Mouse (Mus musculus): Measurements from ENCODE around the gene Grcc10.

The Grcc10 gene

GRCm38 (mm10) chr6:124740888-124741761, at the start of gene Grcc10:
Gene Grcc10, minus strand, starts transcription at chr6:124741374.
- peak; percentile 88 for DNase-seq

GRCm38 (mm10) chr6:124790121-124790520, 48.9 kb upstream of the Grcc10 start:
- DNase-seq, result no peak

DNA sequence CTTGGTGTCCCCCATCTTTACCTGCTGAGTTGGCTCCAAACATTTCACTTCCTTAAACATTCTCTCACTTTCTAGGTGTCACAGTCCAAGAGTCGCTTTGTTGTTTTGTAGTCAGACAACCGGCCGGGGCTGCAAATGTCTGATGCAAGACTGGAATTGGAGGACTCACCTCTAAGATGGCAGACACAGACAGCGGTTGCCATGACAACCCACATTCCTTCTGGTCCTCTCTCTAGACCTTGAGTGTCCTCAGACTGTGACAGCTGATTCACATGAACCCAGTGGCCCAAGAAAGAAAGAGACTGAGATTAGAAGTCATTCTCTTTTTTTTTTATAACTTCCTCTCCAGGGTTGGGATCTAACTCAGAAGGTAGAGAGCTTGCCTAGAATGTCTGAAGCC, 48.3 kb upstream of the Grcc10 start:
- no peak for DNase-seq

DNA sequence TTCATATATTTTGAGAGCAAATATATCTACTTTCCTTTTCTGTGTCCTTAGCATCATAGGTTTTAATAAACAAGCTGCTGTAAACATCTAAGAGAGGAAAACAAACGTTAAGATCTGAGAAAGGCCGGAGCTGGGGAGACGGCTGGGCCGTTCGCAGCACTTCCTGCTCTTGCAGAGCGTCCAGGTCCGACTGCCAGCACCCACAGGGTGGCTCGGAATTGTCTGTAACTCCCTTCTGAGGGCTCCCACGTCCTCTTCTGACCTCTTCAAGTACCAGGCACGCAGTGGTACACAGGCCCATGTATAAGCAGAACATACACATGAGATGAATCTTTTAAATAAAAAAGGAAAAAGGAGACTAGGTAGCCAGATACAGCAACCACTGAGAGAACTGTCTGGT, 46.5 kb upstream of the Grcc10 start:
- no peak for DNase-seq

- DNase-seq, result no peak
Observed at GRCm38 (mm10) chr6:124786756-124787420, 45.7 kb upstream of the Grcc10 start.

- peak; percentile 70 for DNase-seq
Observed at GRCm38 (mm10) chr6:124782436-124782835, 41.3 kb upstream of the Grcc10 start.

DNA sequence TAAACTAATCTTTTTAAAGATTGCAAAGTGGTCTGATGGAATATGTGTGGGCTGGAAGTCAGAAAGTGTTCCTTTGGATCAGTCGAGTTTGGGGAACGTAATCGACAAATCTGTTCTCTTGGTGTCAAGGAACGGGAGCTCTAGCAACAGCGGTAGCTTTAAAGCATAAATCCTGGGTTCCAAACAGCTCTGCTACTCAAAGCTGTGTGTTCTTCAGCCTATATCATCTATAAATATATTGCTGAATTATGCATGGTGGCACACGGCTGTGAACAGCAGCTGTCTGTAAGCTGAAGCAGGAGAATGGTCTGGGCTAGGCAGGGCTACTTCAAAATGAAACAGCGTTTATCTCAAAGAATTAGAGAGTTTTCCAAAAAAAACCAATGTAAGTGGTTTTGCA, 39.7 kb upstream of the Grcc10 start:
- DNase-seq, result no peak

DNA sequence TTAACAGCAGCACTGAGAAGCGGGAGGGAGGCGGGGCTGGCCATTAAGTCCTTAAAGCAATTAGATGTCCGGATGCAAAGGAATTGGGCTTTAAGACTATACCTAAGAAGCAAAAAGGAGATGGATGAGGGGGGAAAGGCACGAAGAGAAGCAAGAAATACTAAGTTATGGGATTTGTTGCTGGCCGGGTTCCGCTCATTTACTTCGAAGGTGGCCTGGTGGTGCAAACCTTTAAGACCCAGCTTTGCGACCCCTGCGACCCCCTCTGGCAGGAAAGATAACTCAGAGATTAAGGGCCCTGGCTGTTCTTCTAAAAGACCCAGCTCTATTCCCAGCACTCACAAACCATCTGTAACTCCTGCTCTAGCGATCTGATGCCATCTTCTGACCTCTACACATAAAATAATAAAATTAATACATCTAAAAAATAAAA, 38.8 kb upstream of the Grcc10 start:
- peak; percentile 34 for DNase-seq

DNA sequence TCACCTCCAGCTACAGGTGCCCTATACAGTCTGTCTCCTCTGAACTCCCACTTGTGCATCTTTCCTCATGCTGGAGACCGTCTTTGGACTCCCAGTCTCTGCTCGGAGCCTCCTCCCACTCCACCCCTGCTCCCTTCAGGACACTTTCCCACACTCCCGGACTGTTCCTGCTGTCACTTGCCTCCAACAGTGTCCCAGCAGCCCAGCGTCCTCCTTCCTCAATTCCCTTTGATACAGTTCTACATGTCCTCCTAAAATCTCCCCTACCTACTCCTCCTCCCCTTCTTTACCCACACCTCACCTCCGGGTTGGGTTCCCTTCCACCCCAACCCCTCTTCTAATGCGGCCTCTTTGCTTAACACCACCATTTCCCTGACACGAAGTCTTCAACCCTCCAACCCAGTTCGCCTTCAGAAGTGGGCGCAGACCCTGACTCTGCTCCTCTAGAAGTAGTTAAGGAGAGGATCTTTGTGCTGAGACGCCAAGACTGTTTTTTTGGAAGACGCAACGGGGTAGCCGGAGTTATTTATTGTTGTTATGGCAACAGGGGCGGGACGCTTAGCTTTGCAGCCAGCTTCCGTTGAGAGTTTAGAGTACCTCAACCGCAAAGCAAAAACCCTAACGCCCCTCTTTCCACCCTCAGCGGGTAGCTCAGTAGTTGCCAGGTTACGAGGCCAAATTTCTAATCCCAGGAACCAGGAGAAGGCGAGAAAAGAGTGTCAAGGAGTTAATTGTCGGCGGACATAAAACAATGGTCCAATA, 38.2 kb upstream of the Grcc10 start, which contains the start of gene Lrrc23:
Gene Lrrc23 (minus strand): TSS at position 506 of the 762 bp plus-strand sequence.
- peak; percentile 74 for DNase-seq

DNA sequence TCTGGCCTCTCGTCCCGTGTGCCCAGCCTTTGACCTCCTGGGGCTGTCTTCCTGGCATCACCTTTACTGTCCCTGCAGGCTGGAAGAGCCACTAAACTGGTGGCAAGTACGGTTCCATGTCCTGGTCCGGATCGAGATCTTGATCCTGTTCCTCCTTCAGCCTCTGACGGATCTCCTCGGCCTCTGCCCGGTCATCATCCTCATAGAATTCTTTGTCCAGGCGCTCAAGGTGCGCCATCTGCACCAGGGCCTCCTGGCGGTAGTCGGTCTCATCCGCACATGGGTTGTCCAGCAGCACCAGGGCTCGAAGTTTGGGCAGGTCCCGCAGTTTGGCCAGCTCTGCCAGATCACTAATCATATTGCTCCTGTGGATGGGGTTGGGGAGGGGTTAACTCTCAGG, 29.3 kb upstream of the Grcc10 start:
- no peak for DNase-seq

DNA sequence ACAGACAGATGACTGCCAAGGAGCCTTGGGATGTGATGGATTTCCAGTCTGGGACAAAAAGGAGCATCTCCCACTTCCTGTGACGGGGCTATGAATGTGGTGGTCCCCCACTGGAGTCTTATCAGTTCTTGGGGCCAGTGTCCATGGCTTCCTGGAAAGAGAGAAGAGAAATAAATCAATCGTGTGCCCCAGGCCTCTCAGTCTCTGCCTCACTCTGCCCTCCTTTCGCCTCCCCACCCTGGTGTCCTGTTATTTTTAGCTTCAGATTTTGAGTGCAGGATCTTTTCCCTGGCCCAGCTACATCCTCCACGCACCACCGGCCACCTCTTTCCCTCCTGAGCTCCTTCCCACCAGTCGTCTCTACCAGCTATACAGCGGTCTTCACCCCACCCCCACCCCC, 28.8 kb upstream of the Grcc10 start:
- no peak for DNase-seq

DNA sequence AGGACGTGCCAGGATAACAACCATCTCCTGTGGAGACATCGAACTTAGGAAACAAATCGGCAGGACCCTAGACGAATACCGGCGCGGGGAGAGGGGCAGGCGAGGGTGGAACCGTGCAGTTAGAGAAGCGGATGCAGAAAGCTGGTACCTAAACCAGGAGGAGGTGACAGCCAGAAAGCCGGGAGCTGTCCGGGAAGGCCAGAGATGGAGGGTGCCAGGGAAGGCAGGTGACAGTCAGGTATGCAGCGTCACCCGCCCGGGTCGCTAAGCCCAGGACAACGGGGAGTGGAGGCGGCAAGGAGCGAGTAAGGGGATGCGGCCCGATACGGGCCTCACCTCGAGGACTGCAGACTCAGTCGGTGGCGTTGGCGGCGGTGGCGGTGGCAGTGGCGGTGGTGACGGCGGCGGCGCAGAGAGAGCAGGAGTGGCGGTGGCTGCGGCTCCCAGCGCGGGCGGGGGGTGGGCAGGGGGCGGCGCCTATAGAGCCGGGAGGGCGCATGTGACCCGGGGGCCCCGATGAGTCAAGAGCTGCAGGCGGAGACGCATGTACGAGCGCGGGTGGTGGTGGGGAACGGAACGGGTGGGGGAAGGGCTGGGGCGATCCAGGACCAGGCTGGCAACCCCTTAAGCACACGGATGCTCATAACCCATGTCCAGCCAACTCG, 28.1 kb upstream of the Grcc10 start, which contains the start of gene Eno2:
Gene Eno2 (minus strand): TSS at position 573 of the 665 bp plus-strand sequence.
- peak; percentile 80 for DNase-seq

DNA sequence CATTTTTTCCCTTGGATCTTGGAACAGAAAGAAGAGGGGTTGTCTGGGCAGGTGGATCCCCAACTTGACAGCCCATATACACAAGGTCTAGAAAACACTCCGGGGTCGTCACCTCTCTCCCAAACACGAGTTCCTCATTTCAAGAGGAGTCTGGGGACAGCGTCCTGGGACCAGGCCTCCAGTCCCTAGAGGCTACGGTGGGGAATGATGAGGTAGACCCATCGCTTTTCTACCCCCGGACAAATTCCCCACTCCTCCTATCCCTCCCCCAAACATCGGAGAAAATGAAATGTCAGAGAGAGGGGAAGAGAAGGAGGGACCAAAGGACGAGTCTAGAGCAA, 27.5 kb upstream of the Grcc10 start:
- DNase-seq, result no peak

DNA sequence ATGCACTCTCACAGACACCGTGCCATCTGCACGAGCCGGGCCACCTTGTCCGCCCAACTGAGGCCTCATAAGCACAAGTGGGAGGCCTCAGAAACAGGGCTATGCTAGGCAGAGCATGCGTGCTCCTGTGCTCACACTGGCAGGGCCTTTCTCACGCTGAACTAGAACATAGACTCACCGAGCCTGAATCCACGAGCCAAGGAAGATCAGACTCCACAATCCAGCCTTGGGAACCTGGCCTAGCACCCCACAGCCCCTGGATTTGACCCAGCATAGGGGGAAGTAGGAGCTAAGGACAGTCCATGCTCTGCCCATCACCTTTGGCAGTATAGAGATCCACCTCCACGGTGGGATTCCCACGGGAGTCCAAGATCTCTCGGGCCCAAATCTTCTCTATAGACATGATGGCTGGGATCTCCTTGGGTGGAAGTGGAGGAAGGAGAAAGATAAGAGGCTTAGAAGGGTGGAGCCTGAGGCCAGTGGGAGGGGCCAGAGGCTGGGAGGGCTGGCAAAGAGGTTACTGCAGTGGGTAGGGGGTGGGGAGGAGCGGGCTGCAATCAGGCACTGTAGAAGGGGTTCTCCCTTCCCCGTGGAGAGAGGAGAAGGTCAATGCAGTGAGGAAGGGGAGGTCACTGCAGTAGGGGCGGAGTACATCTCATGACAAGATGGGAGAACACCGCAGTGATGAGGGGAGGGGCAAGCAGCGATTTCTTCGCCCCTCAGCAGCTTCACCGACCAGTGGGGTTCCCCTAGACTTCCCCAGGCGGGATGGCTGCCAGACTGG, 26.9 kb upstream of the Grcc10 start:
- DNase-seq, result peak; percentile 61

- no peak for DNase-seq
Observed at GRCm38 (mm10) chr6:124767536-124767919, 26.4 kb upstream of the Grcc10 start.

DNA sequence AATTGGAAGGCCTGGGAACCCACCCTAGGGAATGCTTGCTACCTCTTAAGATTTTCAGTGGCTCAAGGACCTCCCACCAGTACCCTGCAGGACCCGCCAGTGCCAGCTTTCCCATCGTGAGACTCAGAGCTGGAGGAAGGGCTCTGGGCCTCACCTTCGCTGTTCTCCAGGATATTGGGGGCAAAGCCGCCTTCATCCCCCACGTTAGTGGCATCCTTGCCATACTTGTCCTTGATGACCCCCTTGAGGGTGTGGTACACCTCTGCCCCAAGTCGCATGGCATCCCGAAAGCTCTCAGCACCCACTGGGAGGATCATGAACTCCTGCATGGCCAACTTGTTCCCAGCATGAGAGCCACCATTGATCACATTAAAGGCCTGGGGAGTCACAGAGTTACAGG, 24.8 kb upstream of the Grcc10 start:
- DNase-seq, result no peak

DNA sequence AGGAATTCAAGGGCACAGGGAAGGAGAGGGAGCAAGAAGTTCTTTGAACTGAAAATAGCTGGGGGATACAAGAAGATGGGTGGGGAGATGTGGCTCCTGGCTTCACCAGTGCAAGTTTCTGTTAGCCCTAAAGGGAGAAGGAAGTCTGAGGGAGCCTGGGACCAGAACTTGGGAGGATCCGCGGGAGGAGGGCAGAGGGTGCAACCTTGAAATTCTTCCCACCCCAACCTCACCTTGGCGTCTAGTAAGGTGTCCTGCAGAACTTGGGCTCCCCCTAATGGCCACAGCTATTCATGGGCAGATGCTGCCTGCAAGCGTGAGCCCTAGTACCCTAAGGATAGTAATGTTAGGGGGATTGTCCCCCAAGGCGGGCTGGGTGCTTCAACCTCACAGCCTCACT, 18.1 kb upstream of the Grcc10 start:
- DNase-seq, result peak; percentile 92

DNA sequence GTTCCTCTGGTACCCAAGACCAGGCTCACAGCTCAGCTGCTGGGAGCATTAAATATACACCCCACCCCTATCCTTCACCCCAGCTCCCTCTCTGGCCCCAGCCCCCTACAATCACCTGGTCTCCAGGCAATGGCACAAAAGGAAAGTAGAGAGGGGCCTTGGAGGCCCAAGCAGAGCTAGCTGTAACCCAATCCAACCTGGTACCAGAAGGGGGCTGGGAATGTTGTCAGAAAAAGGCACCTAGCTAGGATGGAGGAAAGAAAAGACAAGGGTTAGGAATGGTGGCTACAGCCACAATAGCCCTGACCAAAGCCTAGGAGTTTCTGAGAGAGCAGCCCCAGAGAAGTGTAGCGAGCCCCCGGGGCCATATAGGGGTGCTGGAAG, 17.7 kb upstream of the Grcc10 start:
- DNase-seq, result no peak

DNA sequence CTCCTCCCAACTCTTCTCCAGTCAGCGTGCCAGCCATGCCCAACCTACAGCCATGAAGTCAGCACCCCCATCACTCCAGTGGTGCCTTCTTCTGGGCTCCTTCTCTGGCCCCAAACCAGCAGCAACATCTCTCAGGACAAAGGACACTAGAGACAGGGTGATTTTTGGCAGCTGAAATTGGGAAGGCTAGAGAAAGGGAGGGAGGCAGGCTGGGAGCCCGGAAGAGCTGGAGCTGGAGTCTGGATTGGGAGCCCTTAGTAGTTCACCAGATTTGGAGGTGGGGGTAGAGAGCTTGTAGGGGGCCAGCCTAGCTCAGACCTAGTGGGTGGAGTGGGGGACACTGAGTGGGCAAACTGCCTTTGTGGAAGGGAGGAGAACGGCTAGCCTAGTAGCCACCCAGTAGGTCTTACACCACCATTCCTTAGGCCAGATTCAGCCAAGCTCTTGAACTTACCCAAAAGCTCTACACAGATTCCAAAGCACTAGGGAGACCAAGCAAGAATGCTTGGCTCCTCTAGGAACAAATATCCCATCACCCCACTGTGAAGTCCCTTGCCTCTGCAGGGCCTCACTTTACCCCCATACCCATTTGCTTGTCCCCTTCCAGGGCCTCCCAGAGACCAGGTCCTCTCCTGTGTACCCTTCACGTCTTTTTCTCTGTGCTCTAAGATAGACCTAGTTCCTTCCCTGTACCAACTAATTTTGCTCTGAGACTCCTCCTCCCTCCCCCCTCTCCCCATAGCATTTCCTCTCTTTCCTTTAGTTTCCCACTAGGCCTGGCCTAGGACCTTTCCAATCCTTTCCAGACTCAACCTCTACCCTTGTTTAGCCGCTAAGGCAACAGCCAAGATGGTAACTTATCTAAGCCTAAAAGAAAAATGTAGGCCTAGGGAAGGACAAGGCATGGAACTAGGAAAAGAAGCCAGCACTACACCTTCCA, 17.0 kb upstream of the Grcc10 start:
- DNase-seq, result no peak

GRCm38 (mm10) chr6:124757351-124757880, 16.2 kb upstream of the Grcc10 start:
- DNase-seq, result no peak
